Mouse (Mus musculus): Measurements from ENCODE around the gene Mep1a. TPM values are rescaled to one million over a fixed set of nuclear protein-coding genes. Genes with fewer than 3 reads are reported as not detected.
A peak's percentile ranks its signal among the peaks of the same experiment; 100 is the strongest.

Gene Mep1a
- polyA plus RNA-seq, 1 experiment, result not detected

DNA sequence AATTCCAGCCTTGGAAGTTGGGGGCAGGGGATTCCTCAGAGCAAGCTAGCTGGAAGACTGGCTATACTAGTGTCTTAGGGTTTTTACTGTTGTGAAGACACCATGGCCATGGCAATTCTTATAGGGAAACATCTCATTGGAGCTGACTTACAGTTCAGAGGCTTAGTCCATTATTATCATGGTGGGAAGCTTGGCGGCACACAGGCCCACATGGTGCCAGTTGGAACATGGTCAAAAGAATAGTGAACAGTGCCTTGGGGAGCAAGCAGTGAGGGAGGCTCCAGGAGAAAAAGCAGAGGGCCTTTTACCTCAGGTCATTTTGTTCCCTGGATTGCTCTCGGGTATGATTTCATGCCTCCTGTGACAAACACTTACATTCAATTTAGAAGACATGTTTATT, 27.9 kb upstream of the Mep1a start:
- H3K4me3 ChIP-seq (replicated peaks; ENCODE audit: insufficient read depth, low read depth, low read length), result no peak overlapping the region
- no peaks in the 10 kb centered on the region for H3K4me1 ChIP-seq (ENCODE audit: control insufficient read depth, insufficient read depth, low read length)
- H3K27ac ChIP-seq (ENCODE audit: insufficient read depth, low read length), result no peak overlapping the region
- 24% methylated on average over 2 of the region's 2 CpGs for WGBS
- H3K27me3 ChIP-seq (ENCODE audit: control insufficient read depth, insufficient read depth, low read length), result no peaks in the 10 kb centered on the region
- no peak for DNase-seq
- TF ChIP-seq POLR2A (IDR thresholded peaks at IDR 0.05; ENCODE audit: borderline replicate concordance, insufficient read depth, low read length) (no peak), CTCF (IDR thresholded peaks at IDR 0.05; ENCODE audit: borderline replicate concordance, insufficient read depth, low read depth, low read length) (no peak)

DNA sequence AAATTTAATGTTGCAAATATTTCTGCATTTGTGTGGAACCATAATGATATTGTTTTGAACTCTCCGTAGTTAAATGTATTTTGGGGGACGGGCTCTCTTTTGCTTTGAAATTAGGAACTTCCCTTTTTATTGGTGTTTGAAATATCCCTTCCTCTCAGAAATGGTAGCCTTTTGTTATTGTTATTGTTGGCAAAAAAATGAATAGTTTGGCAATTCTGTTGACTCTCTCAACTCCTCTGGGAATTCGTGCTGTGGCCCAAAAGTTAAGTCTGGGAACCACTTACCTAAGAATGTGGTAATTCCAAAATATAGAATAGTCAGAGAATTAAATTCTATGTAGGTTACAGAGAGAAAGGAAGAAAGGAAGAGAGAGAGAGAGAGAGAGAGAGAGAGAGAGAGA, 17.6 kb upstream of the Mep1a start:
- 75% methylated on average over 3 of the region's 3 CpGs for WGBS
- H3K27ac ChIP-seq (ENCODE audit: insufficient read depth, low read length), result no peak overlapping the region
- H3K27me3 ChIP-seq (ENCODE audit: control insufficient read depth, insufficient read depth, low read length), result no peaks in the 10 kb centered on the region
- no peak overlapping the region for H3K4me3 ChIP-seq (replicated peaks; ENCODE audit: insufficient read depth, low read depth, low read length)
- H3K4me1 ChIP-seq (ENCODE audit: control insufficient read depth, insufficient read depth, low read length), result no peaks in the 10 kb centered on the region
- DNase-seq, result no peak
- TF ChIP-seq POLR2A (IDR thresholded peaks at IDR 0.05; ENCODE audit: borderline replicate concordance, insufficient read depth, low read length) (no peak), CTCF (IDR thresholded peaks at IDR 0.05; ENCODE audit: borderline replicate concordance, insufficient read depth, low read depth, low read length) (no peak)

DNA sequence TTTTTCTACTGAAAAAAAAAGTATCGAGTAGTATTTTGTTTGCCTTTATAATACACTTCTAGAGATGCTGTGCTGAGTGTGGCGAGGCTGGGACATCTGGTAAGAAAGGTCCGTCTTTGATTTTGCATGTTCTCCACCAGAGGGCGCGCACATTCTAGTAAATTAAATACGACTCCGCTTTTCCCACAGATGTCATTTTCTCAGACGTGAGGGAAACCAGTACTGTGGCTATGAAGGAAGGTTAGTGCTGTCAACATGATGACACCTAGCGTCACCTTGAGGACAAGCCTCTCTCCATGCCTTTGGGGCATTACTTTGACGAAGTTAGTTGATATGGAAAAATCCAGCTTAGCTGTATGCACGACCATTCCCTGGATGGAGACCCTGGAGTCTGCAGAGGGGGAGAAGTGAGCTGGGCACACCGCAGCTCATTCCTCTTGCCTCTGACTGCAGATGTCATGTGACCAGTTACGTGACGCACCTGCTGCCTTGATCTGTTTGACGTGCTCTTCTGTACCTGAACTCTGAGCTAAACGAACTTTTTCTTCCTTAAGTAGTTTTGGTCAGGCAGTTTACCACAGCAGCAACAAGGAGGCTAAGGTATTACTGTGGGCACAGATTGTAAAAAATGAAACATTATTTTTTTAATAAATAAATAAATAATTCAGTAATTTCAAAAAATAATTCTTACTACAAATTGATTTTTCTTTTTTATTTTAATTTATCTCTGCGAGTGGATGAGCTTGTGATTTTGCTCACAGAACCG, 16.2 kb upstream of the Mep1a start:
- H3K4me3 ChIP-seq (replicated peaks; ENCODE audit: insufficient read depth, low read depth, low read length), result no peak overlapping the region
- no peaks in the 10 kb centered on the region for H3K27me3 ChIP-seq (ENCODE audit: control insufficient read depth, insufficient read depth, low read length)
- no peaks in the 10 kb centered on the region for H3K4me1 ChIP-seq (ENCODE audit: control insufficient read depth, insufficient read depth, low read length)
- WGBS, result 26% methylated on average over 18 of the region's 18 CpGs
- TF ChIP-seq CTCF (IDR thresholded peaks at IDR 0.05; ENCODE audit: borderline replicate concordance, insufficient read depth, low read depth, low read length) (peak; percentile 58; the same call in 1 of the 2 replicates), POLR2A (IDR thresholded peaks at IDR 0.05; ENCODE audit: borderline replicate concordance, insufficient read depth, low read length) (no peak)
- H3K27ac ChIP-seq (ENCODE audit: insufficient read depth, low read length), result no peak overlapping the region
- peak; percentile 39 to 46 for DNase-seq

DNA sequence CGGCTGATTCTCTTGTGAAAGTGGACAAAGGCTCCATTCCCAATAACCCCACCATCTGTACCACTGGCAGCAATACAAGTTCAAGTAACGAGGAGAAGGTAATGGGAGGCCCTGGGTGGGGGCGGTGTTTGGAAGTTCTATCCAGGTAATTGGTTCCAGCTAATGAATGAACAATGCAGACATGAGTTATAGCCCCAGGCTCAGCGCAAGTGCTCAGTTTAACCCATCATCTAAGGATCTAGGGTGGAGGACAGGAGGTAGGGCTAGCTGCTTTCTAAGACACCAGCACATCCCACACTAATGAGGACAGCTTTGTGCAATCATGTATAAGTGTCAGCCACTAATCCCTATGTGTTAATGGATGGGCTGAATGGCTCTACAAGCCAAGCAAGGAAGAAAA, 8.2 kb upstream of the Mep1a start:
- no peak overlapping the region for H3K27ac ChIP-seq (ENCODE audit: insufficient read depth, low read length)
- H3K4me1 ChIP-seq (ENCODE audit: control insufficient read depth, insufficient read depth, low read length), result no peaks in the 10 kb centered on the region
- TF ChIP-seq POLR2A (IDR thresholded peaks at IDR 0.05; ENCODE audit: borderline replicate concordance, insufficient read depth, low read length) (no peak), CTCF (IDR thresholded peaks at IDR 0.05; ENCODE audit: borderline replicate concordance, insufficient read depth, low read depth, low read length) (no peak)
- H3K27me3 ChIP-seq (ENCODE audit: control insufficient read depth, insufficient read depth, low read length), result no peaks in the 10 kb centered on the region
- H3K4me3 ChIP-seq (replicated peaks; ENCODE audit: insufficient read depth, low read depth, low read length), result no peak overlapping the region
- DNase-seq, result no peak
- 51% methylated on average over 4 of the region's 4 CpGs for WGBS

DNA sequence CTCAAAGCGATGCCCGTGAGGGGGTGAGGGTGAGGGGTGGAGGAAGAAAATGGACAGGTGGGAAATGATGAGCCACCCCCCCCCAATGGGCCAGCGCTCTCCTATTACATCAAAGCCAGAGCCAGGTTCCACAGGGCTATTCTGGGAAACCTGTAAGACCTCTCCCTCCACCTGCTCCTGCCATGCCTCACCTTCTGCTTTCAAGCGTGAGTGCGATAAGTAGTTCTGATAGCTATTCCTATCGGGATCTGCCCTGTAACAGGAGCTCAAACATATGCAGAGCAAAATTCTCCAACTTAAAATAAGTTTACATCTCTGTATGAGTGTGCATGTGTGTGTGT, 2.0 kb upstream of the Mep1a start:
- WGBS, result 79% methylated on average over 6 of the region's 6 CpGs
- H3K4me3 ChIP-seq (replicated peaks; ENCODE audit: insufficient read depth, low read depth, low read length), result no peak overlapping the region
- H3K4me1 ChIP-seq (ENCODE audit: control insufficient read depth, insufficient read depth, low read length), result no peaks in the 10 kb centered on the region
- H3K27me3 ChIP-seq (ENCODE audit: control insufficient read depth, insufficient read depth, low read length), result no peaks in the 10 kb centered on the region
- DNase-seq, result no peak
- no peak overlapping the region for H3K27ac ChIP-seq (ENCODE audit: insufficient read depth, low read length)
- TF ChIP-seq CTCF (IDR thresholded peaks at IDR 0.05; ENCODE audit: borderline replicate concordance, insufficient read depth, low read depth, low read length) (no peak), POLR2A (IDR thresholded peaks at IDR 0.05; ENCODE audit: borderline replicate concordance, insufficient read depth, low read length) (no peak)

DNA sequence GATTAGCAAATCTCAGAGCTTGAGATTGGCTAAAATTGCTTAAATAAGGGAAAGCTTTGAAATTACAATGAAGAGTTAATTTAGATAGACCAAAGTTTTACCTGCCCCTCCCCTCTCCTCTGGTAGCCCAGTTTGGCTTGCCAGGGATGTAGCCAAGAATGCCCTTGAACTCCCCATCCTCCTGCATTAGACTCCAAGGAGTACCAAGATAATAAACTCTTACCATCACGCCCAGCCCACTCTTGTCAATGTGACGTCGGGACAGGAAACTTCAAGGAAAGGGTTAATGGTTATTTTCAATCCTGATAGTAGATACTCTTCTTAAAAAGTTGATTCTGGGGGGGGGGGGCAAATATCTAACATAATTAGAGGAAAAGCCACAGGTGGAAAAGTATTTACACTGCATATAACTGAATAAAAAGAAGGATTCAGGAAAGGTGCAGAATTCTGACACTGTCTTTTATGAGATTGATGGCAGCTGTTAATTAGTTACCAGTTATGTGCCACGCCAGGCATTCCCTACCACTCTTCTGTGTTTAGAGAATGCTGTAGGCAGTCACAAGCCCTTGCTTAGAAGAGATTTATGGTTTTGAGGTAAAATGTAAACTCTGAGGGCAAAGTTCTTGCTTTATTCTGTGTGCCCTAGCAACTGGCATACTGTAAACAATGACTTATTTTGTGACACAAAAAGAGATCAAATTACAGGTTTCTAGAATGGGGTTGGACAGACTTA, 1.4 kb upstream of the Mep1a start:
- Histone ChIP-seq H3K4me3 (replicated peaks; ENCODE audit: insufficient read depth, low read depth, low read length) (no peak overlapping the region), H3K27me3 (ENCODE audit: control insufficient read depth, insufficient read depth, low read length) (no peaks in the 10 kb centered on the region), H3K27ac (ENCODE audit: insufficient read depth, low read length) (no peak overlapping the region), H3K4me1 (ENCODE audit: control insufficient read depth, insufficient read depth, low read length) (no peaks in the 10 kb centered on the region)
- 81% methylated on average over 4 of the region's 4 CpGs for WGBS
- DNase-seq, result no peak
- TF ChIP-seq CTCF (IDR thresholded peaks at IDR 0.05; ENCODE audit: borderline replicate concordance, insufficient read depth, low read depth, low read length) (no peak), POLR2A (IDR thresholded peaks at IDR 0.05; ENCODE audit: borderline replicate concordance, insufficient read depth, low read length) (no peak)

DNA sequence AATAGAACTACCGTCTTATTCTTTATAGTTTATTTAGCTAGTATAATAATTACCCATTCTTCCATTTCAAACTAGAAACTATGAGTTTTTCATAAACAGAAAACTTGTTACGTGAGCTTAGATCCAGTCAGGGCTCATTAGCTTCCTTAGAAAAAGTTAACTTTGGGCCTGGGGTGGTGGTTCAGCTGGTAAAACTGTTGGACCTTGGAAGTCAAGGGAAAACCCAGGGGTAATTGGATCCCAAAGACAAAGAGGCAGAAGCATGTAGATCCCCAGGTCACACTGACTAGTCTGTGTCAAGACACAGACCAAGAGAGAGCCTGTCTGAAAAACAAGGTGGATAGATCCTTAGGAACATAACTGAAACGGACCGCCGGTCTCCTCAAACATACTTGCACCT, 981 bp downstream of the Mep1a start:
- 96% methylated on average over 5 of the region's 5 CpGs for WGBS
- no peak for DNase-seq
- Histone ChIP-seq H3K4me3 (replicated peaks; ENCODE audit: insufficient read depth, low read depth, low read length) (no peak overlapping the region), H3K27ac (ENCODE audit: insufficient read depth, low read length) (no peak overlapping the region), H3K27me3 (ENCODE audit: control insufficient read depth, insufficient read depth, low read length) (no peaks in the 10 kb centered on the region), H3K4me1 (ENCODE audit: control insufficient read depth, insufficient read depth, low read length) (no peaks in the 10 kb centered on the region)
- TF ChIP-seq CTCF (IDR thresholded peaks at IDR 0.05; ENCODE audit: borderline replicate concordance, insufficient read depth, low read depth, low read length), result no peak
- no peak for TF ChIP-seq POLR2A (IDR thresholded peaks at IDR 0.05; ENCODE audit: borderline replicate concordance, insufficient read depth, low read length)

DNA sequence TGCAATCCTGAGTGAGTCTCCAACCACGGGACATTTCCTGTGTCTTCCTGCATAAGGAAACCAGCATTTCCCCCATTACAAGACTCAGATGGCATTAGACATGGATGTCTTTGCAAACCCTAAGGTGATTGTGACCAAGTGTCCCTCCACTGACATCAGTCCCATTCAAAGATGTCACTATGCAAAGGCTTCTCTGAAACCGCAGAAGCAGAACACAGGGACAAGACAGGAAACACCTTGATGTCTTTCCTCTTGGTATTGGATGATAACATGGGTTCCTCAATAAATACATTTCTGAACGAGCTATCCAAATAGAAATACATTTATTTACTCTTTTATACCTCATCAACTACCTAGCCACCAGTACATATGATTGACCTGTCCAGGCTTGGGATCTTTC, 1.4 kb downstream of the Mep1a start:
- Histone ChIP-seq H3K4me1 (ENCODE audit: control insufficient read depth, insufficient read depth, low read length) (no peaks in the 10 kb centered on the region), H3K4me3 (replicated peaks; ENCODE audit: insufficient read depth, low read depth, low read length) (no peak overlapping the region), H3K27ac (ENCODE audit: insufficient read depth, low read length) (no peak overlapping the region), H3K27me3 (ENCODE audit: control insufficient read depth, insufficient read depth, low read length) (no peaks in the 10 kb centered on the region)
- 79% methylated on average over 3 of the region's 3 CpGs for WGBS
- DNase-seq, result no peak
- no peak for TF ChIP-seq POLR2A (IDR thresholded peaks at IDR 0.05; ENCODE audit: borderline replicate concordance, insufficient read depth, low read length)
- no peak for TF ChIP-seq CTCF (IDR thresholded peaks at IDR 0.05; ENCODE audit: borderline replicate concordance, insufficient read depth, low read depth, low read length)

Measured in cerebellum, adult 2 months (tissue).